Mouse (Mus musculus) cortical plate, adult 2 months (tissue): ENCODE results near the gene Heatr4.

Source experiments
- CTCF ChIP-seq: fragments of 200-500 bp; IDR thresholded peaks from 2 replicates; pipeline ENCODE4 v1.5.1; 2011; ENCODE audit warnings: mild to moderate bottlenecking, control low read depth, low read length; ENCODE audit not compliant: insufficient read depth; ENCODE audit errors: extremely low read depth
- POLR2A ChIP-seq: fragments of 200-500 bp; IDR thresholded peaks from 2 replicates; pipeline ENCODE4 v1.6.1; 2011; ENCODE audit warnings: mild to moderate bottlenecking, low read length, control low read depth; ENCODE audit not compliant: insufficient read depth; ENCODE audit errors: extremely low read depth

DNA sequence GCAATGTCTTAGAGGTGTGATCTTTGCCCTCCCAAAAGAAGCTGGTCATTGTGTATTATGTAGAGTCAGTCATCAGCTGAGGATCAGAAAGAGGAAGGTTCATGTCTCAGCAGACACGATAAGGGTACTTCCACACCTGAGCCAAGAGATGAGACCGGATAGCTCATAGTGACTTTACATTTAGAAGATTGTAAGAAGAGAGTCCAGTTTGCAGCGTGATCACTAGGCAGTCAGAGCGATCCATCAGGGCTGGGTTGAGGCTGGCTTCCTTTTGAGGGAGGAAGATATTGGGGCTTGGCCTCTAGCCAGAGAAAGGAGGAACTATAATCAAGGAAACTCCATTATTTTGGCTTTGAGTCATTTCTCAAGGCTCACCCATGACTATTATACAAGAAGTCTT lies 56.9 kb downstream of the Heatr4 start:
- TF ChIP-seq CTCF (no peak), POLR2A (no peak)
